Mouse (Mus musculus): Measurements from ENCODE around the gene Mark4. TPM values are rescaled to one million over a fixed set of nuclear protein-coding genes. Genes with fewer than 3 reads are reported as not detected.

The Mark4 gene
- polyA plus RNA-seq, 1 experiment from 2014 or later: 4.7 TPM

DNA sequence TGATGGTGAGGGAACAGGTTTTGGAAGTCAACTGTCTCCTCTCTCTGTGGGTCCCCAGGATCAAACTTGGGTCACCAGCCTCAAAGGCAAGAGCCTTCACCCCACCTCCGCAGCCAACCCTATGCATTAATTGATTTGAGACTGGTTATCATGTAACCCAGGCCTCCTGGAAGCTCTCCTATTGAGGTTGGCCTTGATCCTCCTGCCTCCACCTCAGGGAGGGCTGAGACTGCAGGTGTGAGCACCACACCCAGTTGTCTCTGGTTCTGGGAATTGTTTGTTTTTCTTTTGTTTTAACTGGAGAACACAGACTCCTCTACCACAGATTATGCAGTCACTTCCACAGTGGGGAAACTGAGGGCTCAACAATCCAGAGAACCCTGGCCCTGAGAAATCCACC lies 1.9 kb upstream of the Mark4 start:
- no peak for ATAC-seq
- H3K4me2 ChIP-seq (replicated peaks; ENCODE audit: low read depth): no peak overlapping the region
- H3K36me3 ChIP-seq (ENCODE audit: control insufficient read depth, insufficient read depth): no peaks in the 10 kb centered on the region; the same call in 1 of the 2 replicates
- no peaks in the 10 kb centered on the region for H3K27me3 ChIP-seq (replicated peaks; ENCODE audit: control insufficient read depth, insufficient read depth, low read length)
- WGBS: 37% methylated on average over 1 of the region's 1 CpGs
- H3K4me1 ChIP-seq (replicated peaks; ENCODE audit: control insufficient read depth, insufficient read depth, low read length): no peaks in the 10 kb centered on the region
- no peak overlapping the region for H3K4me3 ChIP-seq (ENCODE audit: low read depth, low read length)
- H3K9me3 ChIP-seq (ENCODE audit: control insufficient read depth): no peaks in the 10 kb centered on the region
- H3K9ac ChIP-seq (ENCODE audit: low read depth, low read length): no peak overlapping the region
- no peak for TF ChIP-seq CTCF (IDR thresholded peaks at IDR 0.05; ENCODE audit: low read depth)
- no peak overlapping the region for H3K27ac ChIP-seq (ENCODE audit: low read depth, low read length)

DNA sequence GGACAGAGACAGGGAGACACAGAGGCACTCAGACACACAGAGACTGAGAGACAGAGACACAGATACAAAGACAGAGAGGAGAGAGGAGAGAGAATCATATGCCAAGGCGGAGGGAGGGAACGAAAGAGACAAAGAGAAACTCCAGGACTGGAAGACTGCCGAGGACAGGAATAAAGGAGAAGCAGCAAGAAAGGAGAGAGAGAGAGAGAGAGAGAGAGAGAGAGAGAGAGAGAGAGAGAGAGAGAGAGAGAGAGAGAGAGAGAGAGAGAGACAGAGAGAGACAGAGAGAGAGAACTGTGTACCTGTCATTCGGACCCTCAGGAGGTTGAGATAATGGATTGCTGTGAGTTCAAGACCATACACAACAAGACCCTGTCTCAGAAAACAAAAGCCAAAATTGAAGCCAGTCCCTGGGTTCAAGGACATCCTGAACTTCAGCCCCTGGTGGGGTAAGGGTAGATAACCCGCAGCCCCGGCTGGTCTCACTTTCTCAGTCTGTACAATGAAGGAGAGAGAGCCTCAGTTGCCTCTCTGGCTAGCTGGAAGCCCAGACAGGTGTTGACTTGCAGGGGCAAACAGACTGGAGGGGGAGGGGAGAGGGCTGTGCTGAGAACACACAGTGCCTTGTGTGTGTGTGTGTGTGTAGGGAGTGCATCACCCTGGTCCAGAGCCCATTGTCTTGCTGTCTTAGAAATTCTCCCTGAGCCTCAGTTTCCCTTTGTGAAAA lies 686 bp upstream of the Mark4 start:
- no peaks in the 10 kb centered on the region; the same call in 1 of the 2 replicates for H3K36me3 ChIP-seq (ENCODE audit: control insufficient read depth, insufficient read depth)
- H3K4me2 ChIP-seq (replicated peaks; ENCODE audit: low read depth): peak overlapping the region; percentile 95
- H3K27me3 ChIP-seq (replicated peaks; ENCODE audit: control insufficient read depth, insufficient read depth, low read length): no peaks in the 10 kb centered on the region
- H3K9me3 ChIP-seq (ENCODE audit: control insufficient read depth): no peaks in the 10 kb centered on the region
- H3K9ac ChIP-seq (ENCODE audit: low read depth, low read length): peak overlapping the region; percentile 94
- no peak overlapping the region for H3K27ac ChIP-seq (ENCODE audit: low read depth, low read length)
- H3K4me1 ChIP-seq (replicated peaks; ENCODE audit: control insufficient read depth, insufficient read depth, low read length): no peaks in the 10 kb centered on the region
- WGBS: 27% methylated on average over 6 of the region's 6 CpGs
- H3K4me3 ChIP-seq (ENCODE audit: low read depth, low read length): peak overlapping the region; percentile 92
- TF ChIP-seq CTCF (IDR thresholded peaks at IDR 0.05; ENCODE audit: low read depth): no peak
- peak; percentile 24; the same call in 1 of the 2 replicates for ATAC-seq

DNA sequence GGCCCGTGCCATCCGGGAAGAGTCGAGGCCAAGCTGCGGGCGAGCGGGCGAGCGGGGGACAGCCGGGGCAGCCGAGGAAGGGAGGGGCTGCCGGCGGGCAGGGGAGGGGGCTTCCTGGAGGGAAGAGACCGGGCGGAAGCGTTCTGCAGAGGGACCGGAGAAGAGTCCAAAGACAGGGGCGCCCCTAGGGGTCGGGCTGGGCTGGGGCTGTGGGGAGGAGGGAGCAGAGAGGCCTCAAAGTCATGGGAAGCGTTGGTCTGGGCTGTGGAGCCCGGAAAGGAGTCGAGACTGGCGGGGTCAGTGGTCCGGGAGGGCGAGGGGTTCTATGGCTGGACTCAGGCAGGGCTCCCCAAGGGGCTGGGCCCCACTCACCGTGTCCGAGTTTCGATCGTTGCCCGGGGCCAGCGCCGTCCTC lies 542 bp downstream of the Mark4 start:
- Histone ChIP-seq H3K4me1 (replicated peaks; ENCODE audit: control insufficient read depth, insufficient read depth, low read length) (no peaks in the 10 kb centered on the region), H3K27ac (ENCODE audit: low read depth, low read length) (peak overlapping the region; percentile 66; the same call in 1 of the 2 replicates), H3K27me3 (replicated peaks; ENCODE audit: control insufficient read depth, insufficient read depth, low read length) (no peaks in the 10 kb centered on the region), H3K36me3 (ENCODE audit: control insufficient read depth, insufficient read depth) (no peaks in the 10 kb centered on the region; the same call in 1 of the 2 replicates), H3K9me3 (ENCODE audit: control insufficient read depth) (no peaks in the 10 kb centered on the region), H3K4me3 (ENCODE audit: low read depth, low read length) (peak overlapping the region; percentile 92), H3K4me2 (replicated peaks; ENCODE audit: low read depth) (peak overlapping the region; percentile 95), H3K9ac (ENCODE audit: low read depth, low read length) (peak overlapping the region; percentile 94)
- peak; percentile 66 for TF ChIP-seq CTCF (IDR thresholded peaks at IDR 0.05; ENCODE audit: low read depth)
- under 1% methylated on average over 27 of the region's 31 CpGs for WGBS
- ATAC-seq: peak; percentile 55

DNA sequence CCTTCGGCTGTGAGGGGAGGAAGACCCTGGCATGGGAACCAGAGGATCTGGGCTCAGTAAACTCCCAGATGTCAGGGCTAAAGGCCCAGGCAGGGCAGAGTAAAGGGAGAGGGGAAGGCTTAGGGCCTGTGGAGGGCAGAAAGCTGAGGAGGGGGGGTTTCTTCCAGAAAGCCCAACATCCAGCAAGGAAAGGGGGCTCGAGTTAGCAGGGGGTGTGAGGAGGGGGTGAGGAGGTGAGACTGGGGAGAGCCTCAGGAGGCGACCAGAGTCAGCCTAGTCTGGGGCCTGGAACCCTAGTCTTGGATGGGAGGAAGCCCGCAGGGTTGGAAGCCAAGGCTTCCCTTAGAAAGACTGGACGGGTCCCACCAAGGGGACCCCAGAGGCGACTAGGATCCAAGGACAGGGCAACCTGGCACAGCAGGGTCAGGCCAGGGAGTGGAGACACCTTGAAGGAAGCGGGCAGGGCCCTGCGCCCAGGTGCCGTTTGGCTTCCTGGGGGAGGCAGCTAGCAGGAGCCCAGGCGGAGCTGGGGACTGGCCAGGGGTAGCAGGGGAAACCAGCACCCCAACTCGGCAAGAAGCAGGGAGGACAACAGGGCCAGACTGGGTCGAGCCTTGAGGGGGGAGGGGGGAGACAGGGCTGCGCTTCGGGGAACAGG lies 1.1 kb downstream of the Mark4 start:
- Histone ChIP-seq H3K9me3 (ENCODE audit: control insufficient read depth) (no peaks in the 10 kb centered on the region), H3K4me3 (ENCODE audit: low read depth, low read length) (peak overlapping the region; percentile 92), H3K27ac (ENCODE audit: low read depth, low read length) (peak overlapping the region; percentile 66; the same call in 1 of the 2 replicates), H3K27me3 (replicated peaks; ENCODE audit: control insufficient read depth, insufficient read depth, low read length) (no peaks in the 10 kb centered on the region), H3K4me1 (replicated peaks; ENCODE audit: control insufficient read depth, insufficient read depth, low read length) (no peaks in the 10 kb centered on the region), H3K4me2 (replicated peaks; ENCODE audit: low read depth) (peak overlapping the region; percentile 95), H3K36me3 (ENCODE audit: control insufficient read depth, insufficient read depth) (no peaks in the 10 kb centered on the region; the same call in 1 of the 2 replicates), H3K9ac (ENCODE audit: low read depth, low read length) (peak overlapping the region; percentile 94)
- TF ChIP-seq CTCF (IDR thresholded peaks at IDR 0.05; ENCODE audit: low read depth): no peak
- WGBS: 11% methylated on average over 14 of the region's 14 CpGs
- ATAC-seq: peak; percentile 4

DNA sequence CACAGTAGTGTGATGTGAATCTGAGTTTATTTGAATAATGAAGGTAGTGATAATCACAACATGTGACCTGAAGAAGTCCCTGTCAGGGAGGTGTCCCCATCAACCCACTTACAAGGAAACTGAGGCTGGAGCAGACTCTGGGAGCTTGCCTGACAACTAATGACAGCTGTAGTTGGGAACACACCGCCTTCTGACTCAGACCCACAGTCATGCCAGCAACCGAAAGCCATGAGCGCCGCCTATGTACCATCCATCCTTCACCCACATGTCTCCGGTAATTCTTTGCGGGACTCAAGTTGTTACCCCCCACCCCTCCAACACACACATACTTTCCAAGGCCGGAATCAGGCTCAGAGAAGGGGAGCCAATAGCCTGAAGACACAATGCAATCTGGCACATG lies 2.0 kb downstream of the Mark4 start:
- no peak for ATAC-seq
- Histone ChIP-seq H3K36me3 (ENCODE audit: control insufficient read depth, insufficient read depth) (peaks cover 4% of the 10 kb centered on the region; the same call in 1 of the 2 replicates), H3K27me3 (replicated peaks; ENCODE audit: control insufficient read depth, insufficient read depth, low read length) (no peaks in the 10 kb centered on the region), H3K4me3 (ENCODE audit: low read depth, low read length) (no peak overlapping the region), H3K9ac (ENCODE audit: low read depth, low read length) (no peak overlapping the region), H3K4me2 (replicated peaks; ENCODE audit: low read depth) (no peak overlapping the region), H3K27ac (ENCODE audit: low read depth, low read length) (no peak overlapping the region), H3K9me3 (ENCODE audit: control insufficient read depth) (no peaks in the 10 kb centered on the region), H3K4me1 (replicated peaks; ENCODE audit: control insufficient read depth, insufficient read depth, low read length) (no peaks in the 10 kb centered on the region)
- 95% methylated on average over 7 of the region's 7 CpGs for WGBS
- no peak for TF ChIP-seq CTCF (IDR thresholded peaks at IDR 0.05; ENCODE audit: low read depth)

DNA sequence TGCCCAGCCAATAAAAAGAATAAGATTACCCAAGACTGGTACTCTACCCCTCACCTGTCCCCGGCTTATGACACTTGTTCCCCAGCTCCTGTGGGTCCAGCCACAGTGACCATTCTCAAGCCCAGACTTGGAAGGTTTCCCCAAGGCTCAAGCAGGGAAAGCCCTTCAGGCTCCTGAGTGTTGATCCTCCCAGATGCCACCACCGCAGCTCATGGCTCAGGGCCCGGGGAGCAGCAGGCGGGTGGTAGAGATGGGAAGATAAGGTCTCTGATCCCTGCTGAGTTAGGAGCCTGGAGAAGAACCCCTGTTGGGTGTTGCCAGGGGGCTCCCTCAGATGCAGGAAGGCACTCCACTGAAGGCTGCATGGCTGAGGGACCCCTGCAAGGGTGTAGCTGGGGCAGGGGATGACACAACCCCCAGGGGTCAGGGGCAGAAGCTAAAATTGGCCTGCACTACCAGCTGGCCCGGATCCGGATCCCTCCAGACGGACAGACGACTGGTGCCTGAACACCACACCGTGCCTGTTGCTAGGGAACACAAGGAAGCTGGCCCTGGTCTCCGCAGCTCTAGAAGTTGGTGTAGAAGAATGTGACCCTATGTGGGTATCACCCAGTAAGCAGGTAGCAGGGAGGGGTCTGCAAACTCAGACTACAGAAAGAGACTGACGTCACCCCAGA lies 2.7 kb downstream of the Mark4 start:
- ATAC-seq: no peak
- H3K4me1 ChIP-seq (replicated peaks; ENCODE audit: control insufficient read depth, insufficient read depth, low read length): no peaks in the 10 kb centered on the region
- no peak overlapping the region for H3K4me3 ChIP-seq (ENCODE audit: low read depth, low read length)
- no peak overlapping the region for H3K4me2 ChIP-seq (replicated peaks; ENCODE audit: low read depth)
- no peak for TF ChIP-seq CTCF (IDR thresholded peaks at IDR 0.05; ENCODE audit: low read depth)
- no peaks in the 10 kb centered on the region for H3K27me3 ChIP-seq (replicated peaks; ENCODE audit: control insufficient read depth, insufficient read depth, low read length)
- no peak overlapping the region for H3K9ac ChIP-seq (ENCODE audit: low read depth, low read length)
- peaks cover 10% of the 10 kb centered on the region; the same call in 1 of the 2 replicates for H3K36me3 ChIP-seq (ENCODE audit: control insufficient read depth, insufficient read depth)
- no peak overlapping the region for H3K27ac ChIP-seq (ENCODE audit: low read depth, low read length)
- WGBS: 67% methylated on average over 11 of the region's 11 CpGs
- no peaks in the 10 kb centered on the region for H3K9me3 ChIP-seq (ENCODE audit: control insufficient read depth)

Data from intestine, postnatal 0 days (tissue).